Mouse (Mus musculus) inflammation-experienced regulatory T-cells, adult 6 months (primary cell): ENCODE results near the gene Gm5294. TPM values are rescaled to one million over a fixed set of nuclear protein-coding genes. Genes with fewer than 3 reads are reported as not detected.

ENCODE experiments used
- ATAC-seq: one replicate; pipeline ENCODE4 v1.8.0; 2017
- polyA plus RNA-seq, 3 experiments: library from polyadenylated mRNA; unstranded; fragments of 100-300 nt; shearing (Covaris generic); gene quantifications; one replicate each; pipeline ENCODE4 v1.2.1; 2017

The Gm5294 gene
- not detected for polyA plus RNA-seq

DNA sequence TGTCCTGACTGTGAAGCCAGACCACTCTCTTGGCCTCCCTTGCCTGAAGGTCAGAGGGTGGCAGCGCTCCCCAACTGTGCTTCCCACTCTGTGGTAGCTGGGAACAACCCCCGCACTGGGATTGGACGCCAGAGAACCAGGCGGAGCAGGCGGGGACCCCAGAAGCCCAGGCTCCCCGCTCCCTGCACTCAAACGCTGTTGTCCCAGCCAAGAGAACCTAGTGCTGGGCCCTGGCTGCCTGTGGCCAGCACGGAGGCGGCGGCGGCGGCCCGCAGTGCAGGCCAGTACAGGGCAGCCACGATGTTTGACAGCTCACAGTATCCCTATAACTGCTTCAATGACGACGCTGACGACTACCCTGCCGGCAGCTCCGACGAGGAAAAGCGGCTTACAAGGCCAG lies at the start of gene Gm5294:
Gm5294 (plus strand) TSS at position 301 of the 400 bp plus-strand sequence.
- ATAC-seq: no peak

DNA sequence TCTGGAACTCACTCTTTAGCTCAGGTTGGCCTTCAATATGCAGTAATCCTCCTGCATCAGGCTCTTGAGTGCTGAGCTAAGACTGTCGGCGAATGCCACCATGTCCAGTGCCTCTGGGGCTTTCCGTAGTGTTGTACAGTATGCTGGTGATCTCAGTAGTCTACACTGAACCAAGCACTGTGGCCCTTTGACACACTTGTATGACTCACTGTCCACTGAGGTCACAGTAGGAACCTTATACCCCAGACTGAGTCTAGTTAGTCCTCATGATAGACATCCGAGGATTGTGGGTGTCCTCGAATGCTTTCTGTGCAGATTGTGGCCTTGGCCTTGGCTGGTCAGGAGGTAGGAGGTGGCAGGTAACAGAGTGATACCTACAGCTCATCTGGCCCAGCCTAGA lies 44.8 kb upstream of the Gm5294 start:
- no peak for ATAC-seq

DNA sequence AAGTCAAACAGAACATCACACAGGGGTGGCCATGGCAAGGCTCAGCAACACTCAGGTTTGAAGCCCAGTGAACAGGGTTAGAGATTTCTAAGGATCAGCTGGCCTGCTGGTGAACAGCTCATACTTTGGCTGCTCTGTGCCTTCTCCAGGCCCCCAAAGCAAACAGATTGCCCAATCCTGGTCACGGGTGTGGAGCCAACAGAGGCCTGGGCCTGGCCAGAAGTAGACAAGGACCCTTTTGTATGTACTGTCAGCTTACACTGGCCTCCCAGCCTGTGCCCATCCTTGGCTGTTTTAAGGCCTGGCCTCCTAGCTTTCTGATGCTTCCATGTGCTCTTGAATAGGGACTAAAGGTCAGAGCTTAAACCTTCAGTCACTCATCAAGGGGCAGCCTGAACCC lies 43.5 kb upstream of the Gm5294 start:
- no peak for ATAC-seq

DNA sequence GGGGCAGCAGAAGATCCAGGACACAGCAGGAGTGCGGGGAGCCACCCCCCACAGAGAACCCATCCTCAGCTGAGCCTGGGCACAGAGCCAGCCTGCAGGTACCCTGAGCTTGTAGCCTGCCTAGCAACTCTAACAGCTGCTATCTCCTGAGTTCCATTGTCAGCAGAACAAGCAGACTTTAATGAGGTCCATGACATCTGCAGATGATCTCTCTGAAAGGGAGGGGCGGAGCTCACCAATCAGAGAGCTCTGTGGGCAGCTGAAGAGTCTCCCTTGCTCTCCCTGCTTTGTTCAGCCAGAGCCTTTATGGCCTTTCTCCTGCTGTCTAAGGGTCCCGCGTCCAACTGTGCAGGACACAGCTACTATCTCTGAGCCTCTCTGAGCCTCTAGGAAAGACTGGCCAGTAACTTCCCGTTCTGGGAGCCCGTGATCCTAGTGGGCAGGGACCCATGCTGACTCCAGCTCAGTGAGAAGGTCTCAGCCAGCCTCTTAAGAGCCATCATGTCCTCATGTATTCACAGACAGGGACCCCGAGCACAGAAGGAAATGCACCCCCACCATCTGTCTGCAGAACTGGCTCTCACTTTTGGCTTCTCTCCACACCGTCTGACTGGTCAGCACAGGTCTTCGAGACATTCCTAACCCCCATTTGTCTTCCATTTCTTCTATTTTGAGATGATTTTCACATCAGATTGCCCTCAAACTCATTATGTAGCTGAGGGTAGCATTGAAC lies 41.0 kb upstream of the Gm5294 start:
- ATAC-seq: no peak

DNA sequence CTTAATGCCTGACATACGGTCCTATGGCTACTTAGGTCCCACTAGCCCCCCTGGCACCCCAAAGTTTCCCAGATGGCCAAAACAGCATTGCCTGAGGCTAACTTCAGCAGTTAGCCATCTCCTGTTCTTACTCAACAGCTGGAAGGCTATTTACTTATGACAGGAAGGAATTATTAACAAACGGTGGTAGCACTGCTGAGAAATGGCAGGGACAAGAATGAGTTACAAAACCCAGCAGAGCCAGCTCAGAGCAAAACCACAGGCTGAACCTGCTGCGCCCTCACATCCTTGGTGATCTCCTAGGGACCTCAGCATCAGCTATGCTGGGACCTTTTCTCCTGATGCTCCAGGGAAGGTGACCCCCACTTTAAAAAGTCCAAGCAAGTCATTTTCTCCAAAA lies 40.2 kb upstream of the Gm5294 start:
- ATAC-seq: no peak

DNA sequence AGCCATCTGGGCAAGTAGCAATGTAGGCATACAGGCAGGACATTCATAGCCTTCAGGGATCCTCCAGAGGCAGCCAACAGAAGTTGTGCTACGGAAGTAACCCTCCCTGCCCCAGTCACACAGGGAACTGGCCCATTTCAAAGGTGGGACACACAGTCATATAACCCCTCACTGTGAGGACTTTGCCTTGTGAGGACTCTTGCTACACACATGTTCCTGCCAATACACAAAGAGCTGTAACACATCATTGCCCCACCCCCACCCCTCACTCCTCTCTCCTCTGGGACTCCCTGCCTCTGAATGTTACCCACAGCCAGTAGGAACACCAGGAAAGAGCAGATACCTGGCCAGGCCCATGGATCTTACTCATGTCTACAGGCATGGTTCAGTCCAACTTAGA lies 37.2 kb upstream of the Gm5294 start:
- no peak for ATAC-seq

DNA sequence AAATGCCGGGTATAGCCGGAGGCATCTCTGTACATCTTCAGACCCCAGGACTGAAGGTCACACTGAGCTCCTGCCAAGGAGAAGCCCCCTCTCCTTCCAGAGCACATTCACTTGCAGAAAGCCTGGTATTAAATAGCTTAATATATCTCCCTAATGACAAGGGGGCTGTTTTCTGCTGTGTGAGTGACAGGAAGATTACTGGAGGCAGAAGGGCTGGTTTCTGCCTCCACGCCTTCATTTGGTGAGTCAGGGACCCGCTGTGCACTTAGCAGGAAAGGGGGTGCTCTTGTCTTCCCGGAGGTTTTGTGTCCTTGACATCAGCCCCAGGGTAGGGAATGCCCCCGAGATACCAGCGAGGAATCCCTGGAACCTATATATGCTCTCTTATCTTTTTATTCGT lies 36.7 kb upstream of the Gm5294 start:
- ATAC-seq: no peak

DNA sequence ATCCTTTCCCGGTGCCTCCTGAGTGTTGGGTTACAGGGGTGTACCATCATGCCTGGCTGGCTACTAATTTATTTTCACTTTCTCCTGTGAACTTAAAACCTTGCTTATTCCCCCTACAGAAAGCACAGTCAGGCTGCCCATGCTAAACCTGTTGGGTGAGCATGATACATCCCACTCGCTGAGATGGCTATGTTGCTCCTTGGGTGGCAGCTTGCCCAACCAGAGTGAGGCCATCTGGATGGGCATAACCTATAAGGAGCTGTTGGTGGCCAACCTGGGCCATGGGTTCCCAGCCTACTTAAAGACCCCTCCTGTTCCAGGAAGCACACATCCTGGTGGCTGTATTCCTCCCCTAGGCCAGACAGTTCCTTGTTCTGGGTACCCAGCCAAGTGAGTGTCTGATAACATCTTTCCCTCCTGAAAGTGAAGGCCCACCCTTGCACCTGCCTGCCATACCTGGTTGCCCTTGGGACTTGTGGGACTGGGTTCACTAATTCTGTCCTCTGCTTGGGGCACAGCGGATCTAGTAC lies 33.8 kb upstream of the Gm5294 start:
- no peak for ATAC-seq

DNA sequence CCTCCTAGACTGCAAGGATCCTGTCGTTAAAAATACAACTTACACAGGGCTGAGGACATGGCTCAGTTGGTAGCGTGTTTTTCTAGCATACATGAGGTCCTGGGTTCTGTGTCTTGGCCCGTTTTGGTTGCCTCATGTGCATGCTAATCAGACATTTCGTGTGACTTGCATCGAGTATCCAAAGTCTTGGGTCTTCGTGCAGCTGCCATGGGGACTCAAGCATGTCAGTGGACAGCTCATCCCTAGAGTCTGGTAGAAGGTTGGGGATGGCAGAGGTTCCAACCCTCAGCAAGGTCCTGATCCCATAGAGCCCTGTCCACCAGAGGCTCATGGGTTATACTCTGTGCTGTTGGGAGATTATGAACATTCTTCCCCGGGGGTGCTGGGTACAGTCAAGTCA lies 32.2 kb upstream of the Gm5294 start:
- ATAC-seq: no peak

DNA sequence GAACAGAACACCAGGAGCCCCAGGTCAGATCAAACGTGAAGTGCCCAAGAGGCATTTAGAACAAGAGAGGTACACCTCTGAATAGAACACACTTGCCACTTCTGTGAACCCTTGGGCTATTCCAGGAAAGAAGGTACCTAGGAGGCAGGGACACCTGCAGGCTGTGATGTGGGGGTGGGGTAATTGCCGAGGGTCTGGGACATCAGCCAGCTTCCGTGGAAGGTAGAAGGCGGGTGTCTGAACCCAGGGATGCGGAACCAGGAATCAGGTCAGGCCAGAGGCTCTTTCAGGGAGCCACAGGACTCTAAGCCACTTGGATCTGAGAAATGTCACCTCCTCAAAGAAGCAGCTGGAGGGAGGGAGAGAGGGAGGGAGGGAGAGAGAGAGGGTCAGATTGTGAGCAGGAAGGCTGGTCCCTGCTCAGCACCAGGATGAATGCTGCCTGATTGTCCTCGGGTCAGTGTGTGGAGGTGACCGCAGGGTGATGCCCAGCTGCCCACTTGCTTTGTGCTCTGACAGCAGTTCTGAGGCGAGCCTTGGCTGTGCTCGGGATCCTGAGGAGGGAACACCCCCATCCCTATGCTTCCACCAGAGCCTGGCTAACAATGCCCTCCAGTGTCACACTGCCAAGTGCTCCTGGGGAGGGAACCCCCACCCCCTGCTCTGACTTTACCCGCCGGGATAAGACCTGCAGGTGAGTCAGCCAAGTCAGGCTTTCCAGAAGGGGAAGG lies 31.2 kb upstream of the Gm5294 start:
- no peak for ATAC-seq

DNA sequence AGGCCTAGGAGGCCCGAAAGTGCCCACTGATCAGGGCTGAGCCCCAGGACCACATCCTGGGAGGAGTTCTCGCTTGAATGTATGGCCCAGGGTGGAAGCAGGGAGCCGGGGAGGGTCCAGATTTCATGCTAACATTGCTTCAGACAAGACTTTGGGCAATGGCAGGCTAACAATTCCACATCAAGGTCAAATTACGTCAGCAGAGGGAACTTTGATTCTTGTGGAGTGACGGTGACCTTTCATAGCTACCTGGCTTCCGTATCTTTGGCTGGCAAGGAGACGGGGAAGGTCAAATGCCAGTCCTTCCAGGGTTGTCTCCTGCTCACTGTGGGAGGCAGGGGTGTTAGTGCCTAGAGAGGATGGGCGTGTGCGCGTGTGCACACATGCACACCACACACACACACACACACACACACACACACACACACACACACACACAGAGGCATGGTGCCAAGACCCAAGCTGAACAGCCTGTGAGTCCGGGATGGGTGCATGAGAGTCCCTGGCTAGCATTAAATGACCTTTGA lies 28.9 kb upstream of the Gm5294 start:
- ATAC-seq: no peak

DNA sequence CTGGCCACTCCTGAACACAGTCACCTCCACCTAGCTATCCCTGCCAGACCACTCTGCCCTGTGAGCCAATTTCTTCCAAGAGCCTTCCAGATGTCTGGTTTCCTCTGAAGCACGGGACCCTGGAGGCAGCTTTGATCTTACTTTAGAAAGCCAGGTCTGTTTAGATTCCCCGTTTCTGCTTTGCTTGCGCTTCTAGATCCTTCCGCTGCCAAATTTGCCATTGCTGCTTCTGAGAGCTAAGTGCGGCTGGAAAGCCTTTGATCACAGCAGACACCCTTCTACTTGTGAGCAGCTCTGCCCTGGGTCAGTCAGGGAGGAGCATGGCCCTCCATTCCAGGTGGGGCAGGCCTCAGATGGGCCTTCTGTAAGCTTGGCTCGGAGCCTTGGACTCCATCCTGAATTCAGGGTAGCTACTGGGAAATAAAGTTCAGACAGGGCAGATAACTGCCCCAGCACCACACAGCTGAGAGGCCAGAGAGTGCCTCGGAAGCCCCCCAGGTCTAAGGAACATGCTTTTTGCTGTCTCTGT lies 18.2 kb upstream of the Gm5294 start:
- ATAC-seq: no peak

DNA sequence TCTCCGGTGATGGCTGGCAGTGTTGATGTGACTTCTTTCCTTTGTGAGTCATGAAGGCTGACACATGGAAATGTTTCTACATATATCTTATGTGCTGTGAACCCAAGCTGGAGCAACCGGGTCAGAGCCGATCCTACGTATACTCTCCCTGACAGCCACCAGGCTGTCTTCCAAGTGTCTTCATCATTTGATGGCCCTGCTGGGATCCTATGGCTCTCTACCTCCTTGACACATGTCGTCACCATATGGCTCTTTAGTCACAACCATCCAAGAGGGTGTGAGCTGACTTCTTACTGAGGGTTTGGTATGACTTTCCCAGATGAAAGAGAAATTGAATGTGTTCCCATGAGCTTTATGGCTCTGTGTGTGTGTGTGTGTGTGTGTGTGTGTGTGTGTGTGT lies 15.6 kb upstream of the Gm5294 start:
- ATAC-seq: no peak

DNA sequence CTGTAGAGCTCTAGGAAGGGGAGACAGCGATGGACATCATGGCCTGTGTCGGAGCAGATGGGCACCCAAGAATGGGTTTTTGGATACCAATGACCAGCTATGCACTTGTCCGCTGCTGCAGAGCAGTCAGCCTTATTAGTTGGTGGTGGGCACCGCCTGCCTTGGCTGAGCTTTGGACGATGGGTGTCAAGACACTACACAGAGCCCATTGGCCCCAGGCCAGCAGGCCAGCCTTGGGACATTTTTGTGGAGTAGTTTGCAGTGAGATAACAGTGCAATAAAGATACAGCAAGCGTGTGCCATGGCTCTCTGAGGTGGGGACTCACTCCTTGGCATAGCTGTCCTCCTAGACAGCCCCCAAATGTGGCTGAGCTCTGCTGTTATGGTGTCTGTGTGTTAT lies 10.1 kb upstream of the Gm5294 start:
- ATAC-seq: no peak

DNA sequence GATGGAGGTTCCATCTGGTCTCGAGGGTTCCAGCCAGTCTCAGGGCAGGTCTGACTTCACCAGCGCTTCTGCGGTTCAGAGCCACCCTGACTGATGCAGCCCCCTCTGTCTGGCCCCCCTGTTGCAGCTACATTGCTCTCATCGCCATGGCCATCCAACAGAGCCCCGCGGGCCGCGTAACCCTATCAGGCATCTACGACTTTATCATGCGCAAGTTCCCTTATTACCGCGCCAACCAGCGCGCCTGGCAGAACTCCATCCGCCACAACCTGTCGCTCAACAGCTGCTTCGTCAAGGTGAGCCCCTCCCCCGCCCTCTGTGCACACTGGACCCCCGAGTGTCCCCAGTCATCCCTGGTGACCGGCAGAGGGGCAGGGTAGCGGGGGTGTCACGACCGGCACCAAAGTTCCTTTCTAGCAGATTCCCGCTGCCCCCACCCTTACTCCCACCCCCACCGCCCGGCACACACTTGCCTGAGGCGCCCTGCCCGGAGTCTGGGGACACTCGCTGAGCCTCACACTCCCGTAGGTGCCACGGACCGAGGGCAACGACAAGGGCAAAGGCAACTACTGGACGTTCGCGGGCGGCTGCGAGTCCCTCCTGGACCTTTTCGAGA lies 945 bp downstream of the Gm5294 start:
- ATAC-seq: no peak

DNA sequence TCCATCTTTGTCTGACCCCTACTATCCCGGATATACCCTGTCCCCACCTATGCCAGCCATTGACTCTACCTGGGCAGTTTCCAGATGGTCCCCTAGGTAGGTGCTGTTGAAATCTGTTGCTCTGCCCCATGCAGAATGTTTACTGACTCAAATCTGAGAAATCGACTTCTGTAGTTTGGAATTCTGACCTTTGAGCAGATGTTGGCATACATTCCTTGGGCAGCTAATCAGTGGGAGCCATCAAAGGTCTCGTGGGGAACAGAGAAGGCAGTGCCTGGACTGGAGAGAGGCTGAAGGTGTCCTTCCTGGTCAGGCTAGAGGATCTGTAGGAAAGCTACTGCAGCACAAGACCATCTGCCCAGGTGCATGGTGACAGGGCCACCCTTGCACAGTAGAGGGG lies 5.2 kb downstream of the Gm5294 start:
- ATAC-seq: no peak

DNA sequence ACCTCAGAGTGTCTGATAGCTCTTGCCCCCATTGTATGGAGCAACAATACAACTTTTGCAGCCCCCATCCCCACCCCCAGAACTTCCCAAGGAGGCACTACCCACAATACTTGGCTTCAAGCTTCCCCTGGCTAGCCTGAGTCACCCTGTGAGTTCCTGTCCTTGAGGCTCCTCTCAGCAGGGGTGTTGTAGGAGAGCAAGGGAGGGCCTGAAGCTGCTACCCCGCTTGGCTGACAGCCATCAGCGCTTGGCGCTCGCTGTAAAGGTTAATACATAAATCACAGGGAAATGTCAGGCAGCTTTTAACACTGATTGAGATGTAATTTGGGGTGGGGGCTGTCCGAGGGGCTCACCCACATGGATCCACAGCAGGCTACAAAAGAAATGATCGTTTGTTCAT lies 13.5 kb downstream of the Gm5294 start:
- ATAC-seq: no peak

DNA sequence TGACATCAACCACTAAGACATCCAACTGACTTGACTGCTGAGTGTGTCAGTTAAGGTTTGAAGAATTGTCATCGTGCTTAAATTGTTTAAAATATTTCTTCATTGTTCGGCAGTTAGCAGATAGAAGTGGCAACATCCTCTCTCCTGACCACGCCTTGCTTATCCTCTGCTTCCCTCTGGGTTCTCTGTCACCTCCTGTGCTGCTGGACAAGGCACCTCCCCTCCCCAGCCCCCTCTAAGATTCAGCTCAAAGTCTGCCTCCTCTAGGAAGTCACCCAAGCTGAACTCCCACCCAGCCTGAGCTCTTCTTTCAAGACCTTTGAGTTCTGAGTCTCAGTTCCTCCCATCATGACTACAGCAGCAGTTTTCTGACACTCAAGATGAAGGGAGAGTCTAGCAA lies 15.0 kb downstream of the Gm5294 start:
- ATAC-seq: no peak

DNA sequence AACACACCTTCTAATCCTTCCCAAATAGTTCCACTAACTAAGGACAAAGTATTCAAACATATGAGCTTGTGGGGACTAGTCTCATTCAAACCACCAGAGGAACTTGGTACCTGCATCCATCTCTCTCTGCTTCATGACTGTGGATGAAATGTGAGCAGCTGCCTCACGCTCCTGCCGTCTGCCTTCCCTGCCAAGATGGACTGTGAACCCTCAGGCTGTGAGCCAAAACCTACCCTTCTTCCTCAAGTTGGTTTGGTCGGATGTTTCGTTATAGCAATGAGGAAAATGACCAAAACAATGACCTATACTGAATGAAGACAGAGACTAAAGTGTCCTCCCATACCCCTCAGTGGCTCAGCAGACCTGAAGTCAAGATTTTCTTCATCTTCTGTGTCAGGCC lies 21.1 kb downstream of the Gm5294 start:
- no peak for ATAC-seq

DNA sequence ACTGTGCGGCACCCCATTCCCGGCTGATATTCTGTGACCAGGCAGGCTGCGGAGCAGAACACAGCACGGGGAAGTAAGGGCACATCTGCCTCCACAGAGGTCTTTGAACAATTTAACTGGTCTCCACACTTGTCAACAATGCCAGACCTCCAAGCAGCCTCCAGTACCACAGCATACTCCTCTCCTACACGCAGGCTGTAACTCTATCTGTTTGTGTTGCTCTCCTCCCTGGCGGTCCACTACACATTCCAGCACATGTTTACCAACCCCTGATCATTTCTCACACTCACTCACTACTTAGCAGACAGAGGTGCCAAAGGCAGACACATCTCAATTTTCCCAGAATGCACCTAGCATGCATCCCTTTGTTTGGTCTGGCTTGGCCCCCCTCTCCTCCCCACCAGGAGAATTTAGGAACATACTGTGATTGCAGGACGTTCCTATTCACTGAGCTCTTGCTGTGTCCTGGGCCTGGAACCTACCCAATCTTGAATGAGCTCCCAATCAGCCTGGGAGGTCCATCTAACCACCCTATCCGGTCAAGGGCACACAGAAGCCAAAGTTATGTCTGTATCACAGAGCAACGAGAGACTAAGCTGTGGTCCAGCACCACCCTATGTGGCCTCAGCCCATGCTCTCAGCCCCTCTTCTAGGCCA lies 23.4 kb downstream of the Gm5294 start:
- no peak for ATAC-seq

DNA sequence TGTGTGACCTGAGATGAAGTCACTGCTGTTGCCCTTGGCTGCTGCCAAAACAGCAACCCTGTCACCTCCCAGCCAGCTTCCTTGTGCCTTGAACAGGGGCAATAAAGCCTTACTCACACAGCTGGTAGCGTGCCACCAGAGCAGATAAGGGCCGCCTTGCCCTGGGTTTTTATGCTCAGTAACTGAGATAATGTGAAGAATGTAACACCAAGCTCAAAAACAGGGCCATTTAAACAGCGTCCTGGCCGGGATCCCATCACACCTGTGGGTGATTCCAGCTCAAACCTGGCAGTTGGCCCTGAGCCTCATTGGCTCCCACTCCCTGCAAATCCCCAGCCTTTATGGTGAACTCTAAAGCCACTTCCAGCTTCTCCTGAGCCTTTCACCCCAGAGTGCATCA lies 26.6 kb downstream of the Gm5294 start:
- ATAC-seq: no peak

DNA sequence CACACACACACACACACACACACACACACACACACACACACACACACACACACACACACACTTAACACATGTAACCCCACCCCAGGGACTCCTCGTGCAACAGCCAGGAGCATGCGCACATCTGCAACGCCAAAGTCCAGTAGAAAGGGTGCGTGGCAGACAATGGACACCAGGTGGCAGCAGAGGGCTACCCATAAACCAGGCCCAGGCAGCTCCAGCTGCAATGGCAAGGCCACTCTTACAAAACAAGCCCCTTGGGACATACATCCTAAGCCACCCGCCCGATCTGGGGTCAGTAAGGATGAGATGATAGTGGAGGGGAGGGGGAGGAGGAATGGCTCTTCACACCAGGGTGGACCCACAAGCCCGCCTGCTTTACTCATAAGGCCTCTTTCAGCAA lies 28.2 kb downstream of the Gm5294 start:
- ATAC-seq: no peak
